Mouse (Mus musculus) C2C12 (cell line): ENCODE measurements around the gene Itm2c. TPM values are rescaled to one million over a fixed set of nuclear protein-coding genes. Genes with fewer than 3 reads are reported as not detected.

Experiments
- H3K27me3 ChIP-seq: one replicate; pipeline ENCODE4 v1.6.1; 2011; ENCODE audit not compliant: control insufficient read depth, insufficient read depth, insufficient read length
- H3K36me3 ChIP-seq: one replicate; pipeline ENCODE4 v1.6.1; 2011; ENCODE audit not compliant: control insufficient read depth, insufficient read depth
- H3K4me3 ChIP-seq: one replicate; pipeline ENCODE4 v1.5.1; 2011; ENCODE audit warnings: mild to moderate bottlenecking, control low read depth; ENCODE audit not compliant: poor library complexity, insufficient read depth, severe bottlenecking
- H3K79me2 ChIP-seq: one replicate; pipeline ENCODE4 v1.6.1; 2011; ENCODE audit not compliant: control insufficient read depth, insufficient read depth
- H3K79me3 ChIP-seq: one replicate; pipeline ENCODE4 v1.6.1; 2011; ENCODE audit warnings: low read depth, control low read depth
- H3ac ChIP-seq: one replicate; pipeline ENCODE3; 2011; ENCODE audit warnings: low read depth; ENCODE audit not compliant: control insufficient read depth, insufficient read length
- CEBPB ChIP-seq: IDR thresholded peaks from one replicate; pipeline ENCODE4 v1.6.1; 2011; ENCODE audit warnings: low read depth, mild to moderate bottlenecking, control low read depth, moderate library complexity
- CTCF ChIP-seq: IDR thresholded peaks from one replicate; pipeline ENCODE4 v1.5.1; 2011; ENCODE audit not compliant: control insufficient read depth, insufficient read depth, insufficient read length
- FOSL1 ChIP-seq: IDR thresholded peaks from one replicate; pipeline ENCODE4 v1.8.0; 2011; ENCODE audit warnings: mild to moderate bottlenecking, low read length; ENCODE audit not compliant: poor library complexity, insufficient read depth, severe bottlenecking
- MAX ChIP-seq: IDR thresholded peaks from one replicate; pipeline ENCODE4 v1.6.1; 2011; ENCODE audit warnings: mild to moderate bottlenecking, control low read depth
- MYOD1 ChIP-seq: IDR thresholded peaks from one replicate; pipeline ENCODE4 v1.6.1; 2011; ENCODE audit warnings: low read depth; ENCODE audit not compliant: control insufficient read depth, insufficient read length
- MYOG ChIP-seq: IDR thresholded peaks from one replicate; pipeline ENCODE4 v1.6.1; 2011; ENCODE audit not compliant: control insufficient read depth, insufficient read length; ENCODE audit errors: extremely low read depth
- USF1 ChIP-seq: IDR thresholded peaks from one replicate; pipeline ENCODE4 v1.6.1; 2011; ENCODE audit warnings: low read depth, mild to moderate bottlenecking, control low read depth, moderate library complexity
- polyA plus RNA-seq: library from polyadenylated mRNA; unstranded; fragments of >200 nt; fragmentation: generic; extraction: Trizol; gene quantifications from one replicate; pipeline ENCODE4 v1.2.1, GENCODE M21; 2012; ENCODE audit warnings: missing spikeins

Gene Itm2c
- polyA plus RNA-seq, 1 experiment = 60.7 TPM

DNA sequence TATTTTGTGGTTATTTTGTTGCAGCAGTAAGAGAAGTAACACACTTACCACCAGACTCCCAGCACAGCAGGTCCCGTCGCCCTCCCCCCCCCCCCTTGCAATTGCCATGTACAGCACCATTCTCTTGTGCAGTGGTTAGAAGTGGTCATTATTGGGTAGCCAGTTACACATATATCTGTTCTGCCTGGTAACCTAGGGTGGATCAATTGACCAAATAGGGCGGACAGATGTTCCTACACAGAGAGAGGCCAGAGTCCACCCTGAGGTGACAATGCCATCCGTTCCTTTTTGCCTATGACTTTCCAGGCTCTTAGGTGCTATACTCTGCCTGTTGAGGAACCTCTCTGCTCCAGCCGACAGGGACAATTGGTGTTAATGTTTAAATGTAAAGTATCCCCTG lies 31.1 kb downstream of the Itm2c start:
- H3K4me3 ChIP-seq = no peak overlapping the region
- H3K36me3 ChIP-seq = no peaks in the 10 kb centered on the region
- peaks cover 3% of the 10 kb centered on the region for H3K27me3 ChIP-seq
- no peak for TF ChIP-seq CEBPB
- TF ChIP-seq USF1 = no peak
- no peak for TF ChIP-seq MYOD1
- no peak for TF ChIP-seq MYOG
- no peak for TF ChIP-seq MAX
- no peak for TF ChIP-seq FOSL1
- TF ChIP-seq CTCF = no peak
- H3K79me2 ChIP-seq = no peaks in the 10 kb centered on the region
- H3ac ChIP-seq = no peak overlapping the region
- H3K79me3 ChIP-seq = no peaks in the 10 kb centered on the region

- no peak within 1 kb of the TSS for H3K4me3 ChIP-seq
- no peaks in the 10 kb centered on the region for H3K79me2 ChIP-seq
- peaks cover 6% of the 10 kb centered on the region for H3K27me3 ChIP-seq
- H3K79me3 ChIP-seq = no peaks in the 10 kb centered on the region
- TF ChIP-seq MYOD1 = no peak
- no peak for TF ChIP-seq CTCF
- TF ChIP-seq CEBPB = no peak
- TF ChIP-seq MAX = no peak
- TF ChIP-seq USF1 = no peak
- no peak for TF ChIP-seq MYOG
- no peak for TF ChIP-seq FOSL1
- H3ac ChIP-seq = no peak within 1 kb of the TSS
- no peaks in the 10 kb centered on the region for H3K36me3 ChIP-seq
These were observed 34.1 kb downstream of the Itm2c start, which contains the start of gene 4933407L21Rik for GRCm38 (mm10) chr1:85928057-85928687. Gene 4933407L21Rik (plus strand): TSS chr1:85928483.

DNA sequence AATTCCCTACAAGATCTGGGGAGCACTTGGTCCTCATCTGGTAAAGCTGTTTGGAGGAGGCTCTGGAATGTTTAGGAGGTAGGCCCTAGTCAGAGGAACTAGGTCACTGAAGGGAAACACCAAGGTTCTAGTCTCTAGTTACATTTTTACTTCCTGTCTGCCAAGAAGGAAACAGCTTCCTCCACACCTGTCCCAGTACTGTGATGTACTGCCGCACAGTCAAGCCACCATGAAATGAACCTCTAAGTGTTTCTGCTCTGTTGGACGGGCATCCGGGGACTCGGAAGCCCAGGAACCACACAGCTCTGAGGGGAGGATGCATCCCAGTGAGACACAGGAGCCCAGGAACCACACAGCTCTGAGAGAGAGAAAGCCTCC lies 34.6 kb downstream of the Itm2c start:
- Histone ChIP-seq H3K27me3 (peaks cover 5% of the 10 kb centered on the region), H3K36me3 (no peaks in the 10 kb centered on the region), H3K79me2 (no peaks in the 10 kb centered on the region), H3K79me3 (no peaks in the 10 kb centered on the region), H3K4me3 (no peak overlapping the region), H3ac (no peak overlapping the region)
- TF ChIP-seq MAX = no peak
- TF ChIP-seq MYOG = no peak
- no peak for TF ChIP-seq USF1
- no peak for TF ChIP-seq MYOD1
- no peak for TF ChIP-seq CTCF
- no peak for TF ChIP-seq CEBPB
- TF ChIP-seq FOSL1 = no peak

GRCm38 (mm10) chr1:85929406-85929805 lies 35.3 kb downstream of the Itm2c start:
- Histone ChIP-seq H3K79me2 (no peaks in the 10 kb centered on the region), H3K4me3 (no peak overlapping the region)

GRCm38 (mm10) chr1:85931170-85931569 lies 37.1 kb downstream of the Itm2c start:
- Histone ChIP-seq H3K36me3 (no peaks in the 10 kb centered on the region), H3K79me3 (no peaks in the 10 kb centered on the region), H3K27me3 (peaks cover 3% of the 10 kb centered on the region), H3K79me2 (no peaks in the 10 kb centered on the region), H3K4me3 (no peak overlapping the region), H3ac (no peak overlapping the region)
- TF ChIP-seq CTCF (no peak), MYOD1 (no peak), CEBPB (no peak), MAX (no peak), USF1 (no peak), FOSL1 (no peak), MYOG (no peak)

More at GRCm38 (mm10) chr1:85929406-85929805, 35.3 kb downstream of the Itm2c start:
- Histone ChIP-seq H3K79me3 (no peaks in the 10 kb centered on the region), H3ac (no peak overlapping the region), H3K27me3 (peaks cover 3% of the 10 kb centered on the region), H3K36me3 (no peaks in the 10 kb centered on the region)
- TF ChIP-seq USF1 (no peak), CTCF (no peak), MYOG (no peak), FOSL1 (no peak), MAX (no peak), MYOD1 (no peak), CEBPB (no peak)

GRCm38 (mm10) chr1:85933226-85933625 lies 39.1 kb downstream of the Itm2c start:
- Histone ChIP-seq H3ac (no peak overlapping the region), H3K79me2 (no peaks in the 10 kb centered on the region), H3K4me3 (no peak overlapping the region), H3K79me3 (no peaks in the 10 kb centered on the region), H3K27me3 (peaks cover 12% of the 10 kb centered on the region), H3K36me3 (no peaks in the 10 kb centered on the region)
- TF ChIP-seq MYOD1 (no peak), MYOG (no peak), CTCF (no peak), USF1 (no peak), CEBPB (no peak), MAX (no peak), FOSL1 (no peak)
